10 mouse cellular contexts compared by ENCODE assay signal in the genomic region with DNA sequence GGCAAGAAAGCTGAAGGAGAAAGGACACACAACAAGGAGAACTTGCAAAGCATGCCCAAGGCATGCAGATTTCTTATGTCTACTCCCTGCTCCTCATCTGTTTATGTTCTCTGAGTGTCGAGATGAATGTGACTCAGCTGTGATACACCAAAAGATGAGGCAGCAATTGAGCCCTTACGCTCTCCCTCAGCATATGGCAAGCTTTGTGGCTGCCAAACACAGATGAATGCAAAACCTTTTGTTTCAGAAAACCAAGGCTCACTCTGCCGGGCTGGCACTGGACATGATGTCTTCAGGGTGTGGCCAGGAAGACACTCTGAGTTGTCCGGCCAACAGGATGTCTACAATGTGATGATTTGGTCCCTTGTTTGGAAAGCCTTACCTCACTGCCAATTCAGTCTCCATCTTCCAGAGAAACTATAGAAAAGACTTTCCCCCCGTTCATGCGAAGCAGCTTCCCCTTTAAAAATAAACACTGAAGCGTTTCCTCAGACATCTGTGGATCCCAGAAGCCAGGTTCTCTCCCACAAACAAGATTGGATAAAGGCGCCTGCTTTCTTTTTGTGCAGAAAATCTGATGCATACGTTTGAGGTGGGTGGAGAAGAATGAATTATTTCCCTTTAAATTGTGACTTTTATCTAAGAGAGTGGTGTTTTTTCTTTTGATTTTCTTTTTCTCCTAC.
A peak's percentile ranks its signal among the peaks of the same experiment; 100 is the strongest.
DNase-seq lines count a peak whose midpoint lies in the region; ATAC-seq and TF ChIP-seq lines count a peak whose summit lies in the region.
"Had no signal": no experiment of that assay in that cellular context is flagged by ENCODE, and none has a peak within 500 bp of the region (broad histone marks: within the 10 kb centered on the region; RNA-seq: fewer than 3 reads in every experiment).

No protein-coding gene starts in this region.

- no peak for TF ChIP-seq CTCF in lung, embryonic 14.5 days (IDR thresholded peaks at IDR 0.05; ENCODE audit: low read depth)
- no peak for TF ChIP-seq CTCF in lung, adult 2 months (IDR thresholded peaks at IDR 0.05; ENCODE audit: insufficient read depth, low read length)

- H3K36me3 ChIP-seq in lung, embryonic 14.5 days (ENCODE audit: insufficient read depth), result no peaks in the 10 kb centered on the region
- H3K36me3 ChIP-seq in lung, embryonic 16.5 days (ENCODE audit: control insufficient read depth, insufficient read depth, low read length), result no peaks in the 10 kb centered on the region
- no peaks in the 10 kb centered on the region for H3K36me3 ChIP-seq in kidney, embryonic 15.5 days
- H3K36me3 ChIP-seq: embryonic facial prominence, embryonic 15.5 days; liver, embryonic 13.5 days had no signal

- no peaks in the 10 kb centered on the region for H3K27me3 ChIP-seq in lung, embryonic 14.5 days (ENCODE audit: insufficient read depth, low read length)
- no peaks in the 10 kb centered on the region for H3K27me3 ChIP-seq in lung, embryonic 16.5 days (ENCODE audit: control insufficient read depth, insufficient read depth, low read depth, low read length)
- no peaks in the 10 kb centered on the region for H3K27me3 ChIP-seq in kidney, embryonic 15.5 days
- H3K27me3 ChIP-seq: embryonic facial prominence, embryonic 15.5 days; liver, embryonic 13.5 days had no signal

- H3K9ac ChIP-seq in lung, embryonic 14.5 days, result no peak overlapping the region; the same call in 1 of the 2 replicates
- H3K9ac ChIP-seq in lung, embryonic 16.5 days (ENCODE audit: low read length), result no peak overlapping the region
- no peak overlapping the region for H3K9ac ChIP-seq in kidney, embryonic 15.5 days
- H3K9ac ChIP-seq: embryonic facial prominence, embryonic 15.5 days; liver, embryonic 13.5 days had no signal

- H3K4me1 ChIP-seq in lung, embryonic 14.5 days (ENCODE audit: insufficient read depth), result peaks cover 22% of the 10 kb centered on the region
- H3K4me1 ChIP-seq in lung, adult 2 months (ENCODE audit: control insufficient read depth, insufficient read depth, low read length), result peaks cover 13% of the 10 kb centered on the region
- H3K4me1 ChIP-seq in lung, embryonic 16.5 days (replicated peaks; ENCODE audit: control insufficient read depth, insufficient read depth, low read length), result peaks cover 18% of the 10 kb centered on the region
- H3K4me1 ChIP-seq in kidney, embryonic 15.5 days, result 0 out of 2 replicates have a peak, but pooled peaks cover 2% of the 10 kb centered on the region
- H3K4me1 ChIP-seq: liver, embryonic 13.5 days had no signal

- H3K4me3 ChIP-seq in lung, embryonic 14.5 days (ENCODE audit: low read depth, low read length), result no peak overlapping the region
- no peak overlapping the region for H3K4me3 ChIP-seq in lung, adult 2 months (replicated peaks; ENCODE audit: extremely low read depth, low read depth, low read length)
- H3K4me3 ChIP-seq in lung, embryonic 16.5 days (ENCODE audit: low read length), result no peak overlapping the region
- H3K4me3 ChIP-seq in kidney, embryonic 15.5 days (replicated peaks), result no peak overlapping the region
- H3K4me3 ChIP-seq: embryonic facial prominence, embryonic 15.5 days; liver, embryonic 13.5 days had no signal

- TF ChIP-seq POLR2A in lung, adult 2 months (IDR thresholded peaks at IDR 0.05; ENCODE audit: borderline replicate concordance, extremely low read depth, low read depth, low read length), result no peak

- peak; percentile 67 for DNase-seq in lung, embryonic 14.5 days
- DNase-seq in lung, adult 2 months, result no peak
- peak; percentile 65 to 71 for DNase-seq in cerebellum, postnatal 25 days
- DNase-seq in adrenal gland, adult 2 months, result no peak
- no peak for DNase-seq in heart, adult 8-10 months (ENCODE audit: low spot score)
- DNase-seq: liver, embryonic 13.5 days; thymus, postnatal 25 days had no signal

- H3K4me2 ChIP-seq in lung, embryonic 14.5 days, result no peak overlapping the region
- no peak overlapping the region for H3K4me2 ChIP-seq in lung, embryonic 16.5 days (ENCODE audit: low read depth, low read length)
- H3K4me2 ChIP-seq in kidney, embryonic 15.5 days, result no peak overlapping the region
- H3K4me2 ChIP-seq: embryonic facial prominence, embryonic 15.5 days; liver, embryonic 13.5 days had no signal

- no peaks in the 10 kb centered on the region for H3K9me3 ChIP-seq in lung, embryonic 14.5 days (ENCODE audit: low read depth, low read length)
- H3K9me3 ChIP-seq in lung, embryonic 16.5 days (ENCODE audit: control insufficient read depth, low read length), result no peaks in the 10 kb centered on the region
- no peaks in the 10 kb centered on the region for H3K9me3 ChIP-seq in kidney, embryonic 15.5 days (replicated peaks)
- H3K9me3 ChIP-seq: embryonic facial prominence, embryonic 15.5 days; liver, embryonic 13.5 days had no signal

- peak overlapping the region; percentile 50; the same call in 1 of the 2 replicates for H3K27ac ChIP-seq in lung, embryonic 14.5 days (ENCODE audit: low read depth)
- peak overlapping the region; percentile 9; the same call in 1 of the 2 replicates for H3K27ac ChIP-seq in lung, embryonic 16.5 days (ENCODE audit: low read length)
- no peak overlapping the region for H3K27ac ChIP-seq in kidney, embryonic 15.5 days
- H3K27ac ChIP-seq: embryonic facial prominence, embryonic 15.5 days; liver, embryonic 13.5 days had no signal

- peak; percentile 62; the same call in 1 of the 2 replicates for ATAC-seq in lung, embryonic 14.5 days (ENCODE audit: insufficient read depth)
- peak; percentile 45; the same call in 1 of the 2 replicates for ATAC-seq in lung, embryonic 16.5 days (ENCODE audit: low read depth)
- ATAC-seq in kidney, embryonic 15.5 days (replicated peaks; ENCODE audit: low FRiP score), result no peak

- 29% methylated on average over 9 of the region's 9 CpGs for WGBS in lung, embryonic 14.5 days
- WGBS in lung, adult 2 months, result 41% methylated on average over 9 of the region's 9 CpGs
- WGBS in lung, embryonic 16.5 days, result 31% methylated on average over 9 of the region's 9 CpGs
- 56% methylated on average over 9 of the region's 9 CpGs for WGBS in kidney, embryonic 15.5 days

Comparison
In these comparisons a context has a peak if more than half of its experiments do, and no peak if none do; other contexts are left out.
1. DNase-seq: peak in lung, embryonic 14.5 days (single experiment) and cerebellum, postnatal 25 days (2 of 2); none in lung, adult 2 months (single experiment), adrenal gland, adult 2 months (single experiment) and heart, adult 8-10 months (single experiment).